Mouse (Mus musculus) embryonic stem cell, embryonic (primary cell): Measurements from ENCODE around the gene Vamp1.

Source experiments
- CTCF ChIA-PET, 4 experiments: fragments of 300-600 bp in 2 of 4; fragments of 350-600 bp in 2 of 4; sonication (Branson Sonifier 250); formaldehyde crosslinking; loops; one replicate each; lab custom pipeline; 2022; ENCODE audit warnings: inconsistent platforms in 2 of 4; lab: Charles Lee
- POLR2A ChIA-PET, 4 experiments: fragments of 300-600 bp in 2 of 4; fragments of 350-600 bp in 2 of 4; sonication (Branson Sonifier 250); formaldehyde crosslinking; loops; one replicate each; lab custom pipeline; 2022; ENCODE audit warnings: antibody characterized with exemption in 4 of 4, inconsistent platforms in 1 of 4; lab: Charles Lee

Gene Vamp1

DNA sequence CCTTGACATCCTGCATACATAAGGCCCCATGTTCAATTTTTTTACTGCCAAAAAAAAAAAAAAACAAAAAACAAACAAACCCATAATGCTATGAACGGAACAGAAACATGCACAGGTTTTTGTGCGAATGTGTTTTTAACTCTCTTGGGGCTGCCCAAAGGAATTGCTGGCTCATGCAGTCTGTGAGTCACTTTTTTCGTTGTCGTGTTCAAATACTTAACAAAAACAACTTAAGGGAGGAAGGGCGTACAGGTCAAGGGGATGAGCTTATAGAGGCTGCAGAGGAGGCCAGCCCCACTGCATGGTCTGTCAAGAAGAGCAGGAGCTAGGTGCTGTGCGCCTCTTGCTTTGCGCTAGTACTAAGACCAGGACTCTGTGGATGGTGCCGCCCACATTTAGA, 37.4 kb downstream of the Vamp1 start:
- ChIA-PET POLR2A (interaction anchor here in 3 of 4 experiments (0.5 to 1.0 kb wide), 3 partner anchors 24 to 139 kb away, joined by 3 to 6 read pairs (median 4); no protein-coding TSS in a partner anchor), CTCF (interaction anchor here in 2 of 4 experiments (0.5 to 0.7 kb wide), 3 partner anchors 14 to 16 kb away, joined by 3 to 7 read pairs (median 3); no protein-coding TSS in a partner anchor)

DNA sequence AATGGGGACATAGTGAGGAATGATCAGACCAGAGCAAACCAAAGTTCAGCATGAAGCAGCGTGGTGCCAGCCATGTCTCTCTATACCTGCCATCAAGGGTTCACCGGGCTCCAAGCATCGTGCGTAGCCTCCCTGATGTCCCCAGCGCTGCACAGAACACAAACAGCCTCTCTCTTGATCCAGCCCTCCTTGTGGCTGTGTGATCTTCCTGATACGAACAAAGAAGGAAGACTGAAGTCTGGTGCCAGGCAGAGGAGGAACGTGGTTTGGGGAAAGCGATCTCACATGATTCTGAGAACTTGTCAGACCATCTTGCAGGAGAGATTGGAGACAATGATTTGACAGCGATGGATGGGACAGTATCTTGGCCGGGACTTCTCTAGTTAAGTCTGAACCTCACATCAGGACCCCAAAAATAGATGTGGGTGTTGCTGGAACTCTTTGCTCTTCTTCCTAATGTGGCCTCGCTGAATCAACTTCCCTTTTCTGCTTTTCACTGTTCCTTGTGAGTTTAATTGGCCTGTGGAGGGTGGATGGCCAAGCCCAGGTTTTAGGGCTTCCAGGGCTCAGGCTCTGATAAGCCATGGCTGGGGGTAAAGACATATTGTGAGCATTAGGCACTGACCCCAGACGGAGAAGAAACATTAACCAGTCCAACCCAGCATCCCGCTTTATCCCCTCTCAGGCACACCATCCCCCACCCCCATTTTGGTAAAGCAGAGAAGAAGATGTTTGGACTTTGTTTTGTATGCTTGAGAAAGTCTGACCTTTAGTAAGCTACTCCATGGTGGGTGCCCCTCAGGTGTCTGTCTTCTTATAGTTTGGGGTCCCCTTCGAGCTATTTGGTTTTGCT, 38.7 kb downstream of the Vamp1 start:
- ChIA-PET POLR2A (interaction anchor here in 3 of 4 experiments (0.6 to 1.2 kb wide), 6 partner anchors 88 to 160 kb away, joined by 3 to 4 read pairs (median 4); no protein-coding TSS in a partner anchor), CTCF (no interaction called here)

DNA sequence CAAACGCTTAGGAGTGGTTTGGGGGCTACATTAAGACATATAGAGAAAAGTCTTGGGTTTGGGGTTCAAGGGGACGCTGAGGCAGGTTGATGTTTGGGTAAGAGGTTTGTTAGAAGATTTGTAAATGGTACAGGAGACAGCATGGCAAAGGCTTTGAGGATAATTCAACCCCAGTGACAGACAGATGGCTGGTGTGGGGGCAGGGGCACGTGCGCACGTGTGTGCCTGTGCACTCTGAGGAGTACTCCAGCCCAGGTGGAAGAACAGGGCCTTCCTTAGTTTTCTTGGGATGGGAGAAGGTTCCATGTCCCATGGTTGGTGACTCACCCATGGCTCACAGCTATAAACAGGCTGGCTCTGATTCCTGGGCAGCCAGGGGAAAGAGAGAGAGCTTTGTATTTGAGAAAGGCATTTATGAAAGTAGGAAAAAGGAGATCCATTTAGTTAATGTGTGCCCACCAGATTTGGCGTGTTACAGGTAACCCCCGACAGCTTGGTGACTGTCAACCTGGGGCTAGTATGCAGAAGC, 40.2 kb downstream of the Vamp1 start:
- CTCF ChIA-PET: interaction anchor here in 2 of 4 experiments (0.7 to 1.4 kb wide), 2 partner anchors 90 to 93 kb away, joined by 3 read pairs; no protein-coding TSS in a partner anchor

DNA sequence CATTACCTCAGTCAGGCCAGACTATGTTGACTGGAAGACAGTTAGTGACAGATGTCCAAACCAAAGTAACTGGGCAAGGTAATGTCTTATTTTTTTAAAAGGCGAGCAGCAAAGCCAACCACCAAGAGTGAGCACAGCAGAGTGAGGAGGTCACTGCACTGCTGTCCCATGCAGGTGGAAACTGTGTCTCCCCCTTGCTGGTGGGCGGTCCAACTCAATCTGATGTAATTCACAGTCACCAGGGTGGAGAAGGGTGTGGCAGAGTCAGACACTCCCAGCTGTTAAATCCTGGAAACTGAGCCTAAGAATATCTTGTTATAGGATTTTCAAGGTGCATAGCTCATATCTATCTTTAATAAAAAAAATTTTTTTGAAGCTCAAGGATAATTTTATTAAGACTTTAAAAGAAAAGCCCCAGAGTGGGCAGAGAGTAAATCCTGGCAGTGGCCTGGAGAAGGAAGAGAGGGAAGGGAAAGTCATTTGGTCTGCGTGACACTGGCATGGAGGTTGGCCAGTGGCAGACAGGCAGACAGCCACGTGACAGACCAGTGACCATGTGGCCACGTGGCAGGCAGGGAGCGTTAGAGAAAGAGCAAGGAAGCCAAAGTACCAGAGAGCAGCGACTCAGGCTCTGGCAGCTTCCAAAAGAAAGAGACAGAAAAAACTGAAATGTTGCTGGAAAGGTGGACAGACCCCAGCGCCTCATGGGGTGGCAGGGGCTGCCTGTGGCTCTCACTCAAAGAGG, 41.0 kb downstream of the Vamp1 start:
- POLR2A ChIA-PET: interaction anchor here in 3 of 4 experiments (0.6 to 2.6 kb wide), 22 partner anchors 11 to 282 kb away, joined by 3 to 22 read pairs (median 3); partner anchors contain the start of genes Cd27 (in 1 of the 3), Mrpl51 (in 1 of the 3), Ncapd2 (in 1 of the 3) and Tapbpl (in 1 of the 3)

More for the DNA sequence above, 40.2 kb downstream of the Vamp1 start:
- POLR2A ChIA-PET: interaction anchor here in 3 of 4 experiments (0.7 to 2.6 kb wide), 16 partner anchors 10 to 283 kb away, joined by 3 to 22 read pairs (median 4); partner anchors contain the start of genes Cd27 (in 1 of the 3), Mrpl51 (in 1 of the 3), Ncapd2 (in 1 of the 3) and Tapbpl (in 1 of the 3)

DNA sequence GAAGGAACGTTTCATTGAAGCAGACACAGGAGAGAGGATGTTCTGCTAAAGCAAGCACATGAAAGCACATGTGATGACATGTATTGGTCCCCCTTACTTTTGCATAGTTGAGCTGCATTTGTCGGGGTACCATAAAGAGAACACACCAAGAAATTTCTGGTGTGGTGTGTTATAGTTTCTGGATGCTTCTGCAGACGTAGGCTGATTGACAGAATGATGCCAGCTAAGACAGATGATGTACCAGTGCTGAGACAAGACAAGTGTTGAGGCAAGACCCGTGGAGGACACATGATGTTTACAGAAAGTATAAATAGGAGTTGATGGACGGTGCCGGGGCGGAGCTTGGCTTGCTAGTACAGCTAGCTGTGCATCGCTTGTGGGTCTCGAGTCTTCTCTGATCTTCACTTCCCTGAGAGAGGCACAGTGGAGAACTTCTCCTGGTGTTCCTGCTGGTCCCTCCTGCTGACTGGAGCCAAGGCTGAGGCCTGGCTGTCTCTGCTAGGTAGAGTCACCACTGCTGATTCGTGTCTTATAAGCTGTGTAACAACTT, 44.7 kb downstream of the Vamp1 start:
- ChIA-PET CTCF (interaction anchor here in 2 of 4 experiments (0.6 to 0.7 kb wide), 3 partner anchors 28 to 55 kb away, joined by 3 to 8 read pairs (median 4); partner anchors contain the start of gene Tapbpl (in 1 of the 2)), POLR2A (interaction anchor here in 3 of 4 experiments (0.5 to 2.2 kb wide), 13 partner anchors 19 to 568 kb away, joined by 3 to 11 read pairs (median 4); partner anchors contain the start of genes Mrpl51 (in 1 of the 3) and Ncapd2 (in 1 of the 3))

More for the DNA sequence above, 41.0 kb downstream of the Vamp1 start:
- CTCF ChIA-PET: interaction anchor here in 2 of 4 experiments (0.7 to 1.4 kb wide), 2 partner anchors 91 to 94 kb away, joined by 3 read pairs; no protein-coding TSS in a partner anchor

DNA sequence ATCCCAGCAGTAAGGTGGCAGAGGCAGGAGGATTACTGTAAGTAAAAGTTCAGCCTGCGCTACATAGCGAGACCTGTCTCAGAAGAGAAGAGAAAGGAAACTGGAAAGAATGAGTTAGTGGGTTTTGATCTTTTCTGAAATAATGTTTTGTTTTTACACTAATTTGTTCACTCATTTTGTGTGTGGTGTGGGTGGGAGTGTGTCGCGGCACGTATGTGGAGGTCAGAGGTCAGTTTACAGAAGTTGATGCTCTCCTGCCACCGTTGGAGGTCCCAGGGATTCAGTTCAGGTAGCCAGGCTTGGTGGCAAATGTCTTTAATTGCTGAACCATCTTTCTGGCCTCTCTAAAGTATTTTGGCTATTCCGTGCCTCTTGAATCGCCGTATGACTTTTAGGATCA, 48.9 kb downstream of the Vamp1 start:
- ChIA-PET POLR2A (no interaction called here), CTCF (no interaction called here)

DNA sequence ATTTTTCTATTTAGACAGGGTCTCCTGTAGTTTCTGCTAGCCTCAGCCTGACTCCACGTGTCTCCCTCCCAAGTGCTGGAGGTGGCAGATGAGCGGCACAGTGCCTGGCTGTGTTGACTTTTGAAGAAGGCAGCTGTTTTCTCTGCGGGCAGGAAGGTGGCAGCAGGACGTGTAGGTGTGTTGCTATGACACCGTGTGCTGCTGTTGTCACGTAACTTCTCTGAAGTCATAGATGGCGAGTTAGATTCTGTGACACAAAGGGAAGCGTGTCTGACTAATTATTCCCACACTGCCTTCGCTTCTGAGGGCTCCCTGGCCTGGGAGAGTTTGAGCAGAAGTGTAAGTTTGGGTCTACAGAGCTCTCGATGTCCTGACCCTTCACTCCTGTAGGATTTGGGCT, 49.9 kb downstream of the Vamp1 start:
- ChIA-PET CTCF (interaction anchor here in 1 of 4 experiments (1.0 to 1.4 kb wide), 2 partner anchors 32 to 418 kb away, joined by 3 read pairs; no protein-coding TSS in a partner anchor), POLR2A (interaction anchor here in 2 of 4 experiments (1.3 to 2.5 kb wide), 2 partner anchors 99 to 100 kb away, joined by 3 to 6 read pairs; no protein-coding TSS in a partner anchor)

DNA sequence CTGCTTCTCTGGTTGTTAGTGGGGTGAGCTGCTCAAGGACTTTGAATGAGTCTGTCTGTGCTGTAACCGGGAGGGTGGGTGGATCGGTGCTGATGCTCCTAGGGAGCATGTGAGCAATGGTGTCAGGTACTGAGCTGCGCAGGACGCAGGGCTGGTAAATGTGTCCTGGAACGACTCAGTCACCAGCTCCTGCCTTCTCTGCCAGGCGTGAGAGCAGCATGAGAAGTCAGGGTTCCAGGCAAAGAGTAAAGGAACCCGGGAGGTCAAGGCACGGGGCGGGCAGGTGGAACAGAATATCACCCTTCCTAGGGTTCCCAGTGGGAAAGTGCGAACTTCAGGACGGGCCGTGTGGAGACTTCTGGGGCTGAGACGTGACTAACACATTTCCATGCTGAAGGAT, 50.7 kb downstream of the Vamp1 start:
- CTCF ChIA-PET: interaction anchor here in 3 of 4 experiments (0.8 to 1.4 kb wide), 5 partner anchors 9 to 101 kb away, joined by 3 to 5 read pairs (median 4); no protein-coding TSS in a partner anchor
- POLR2A ChIA-PET: interaction anchor here (0.5 to 2.5 kb wide), 10 partner anchors 19 to 127 kb away, joined by 3 to 6 read pairs (median 3); partner anchors contain the start of genes Mrpl51 (in 1 of the 4) and Ncapd2 (in 1 of the 4)

DNA sequence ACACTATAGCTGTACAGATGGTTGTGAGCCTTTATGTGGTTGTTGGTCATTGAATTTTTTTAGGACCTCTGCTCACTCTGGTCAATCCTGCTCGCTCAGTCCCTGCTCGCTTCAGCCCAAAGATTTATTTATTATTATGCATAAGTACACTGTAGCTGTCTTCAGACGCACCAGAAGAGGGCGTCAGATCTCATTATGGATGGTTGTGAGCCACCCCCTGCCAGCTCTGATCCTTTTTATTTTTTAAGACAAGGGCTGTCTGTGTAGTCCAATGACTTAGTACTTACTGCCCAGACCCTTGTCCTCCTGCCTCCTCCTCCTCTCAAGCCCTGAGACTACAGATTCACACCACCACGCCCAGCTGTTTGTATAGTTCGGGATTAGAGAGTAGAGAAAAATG, 51.2 kb downstream of the Vamp1 start:
- ChIA-PET CTCF (interaction anchor here (0.6 to 1.4 kb wide), 7 partner anchors 9 to 155 kb away, joined by 3 to 5 read pairs (median 3); no protein-coding TSS in a partner anchor), POLR2A (interaction anchor here (0.6 to 2.5 kb wide), 9 partner anchors 36 to 178 kb away, joined by 3 to 6 read pairs (median 3); partner anchors contain the start of genes Mrpl51 (in 1 of the 4) and Ncapd2 (in 1 of the 4))

DNA sequence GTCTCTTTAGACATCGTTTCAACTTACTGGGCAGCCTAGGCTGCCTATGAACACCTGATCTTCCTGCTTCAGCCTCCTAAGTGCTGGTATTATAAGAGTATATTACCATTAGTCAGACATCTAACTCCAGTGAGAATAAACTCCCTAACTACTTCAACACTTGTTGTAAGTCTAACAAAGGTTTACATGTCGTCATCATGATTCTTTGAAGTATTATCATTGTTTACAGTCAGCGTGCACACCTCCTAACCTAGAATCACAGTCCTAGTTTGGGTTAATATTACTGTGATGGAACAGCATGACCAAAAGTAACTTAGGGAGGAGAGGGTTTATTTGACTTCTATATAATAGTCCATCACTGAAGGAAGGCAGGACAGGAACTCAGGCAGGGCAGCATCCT, 52.1 kb downstream of the Vamp1 start:
- ChIA-PET POLR2A (interaction anchor here (0.9 to 2.5 kb wide), 8 partner anchors 76 to 106 kb away, joined by 3 to 9 read pairs (median 4); partner anchors contain the start of genes Gapdh (in 1 of the 4), Mrpl51 (in 1 of the 4) and Ncapd2 (in 1 of the 4)), CTCF (interaction anchor here in 1 of 4 experiments (1.4 kb wide), 1 partner anchor 102 kb away, joined by 5 read pairs; no protein-coding TSS in a partner anchor)

DNA sequence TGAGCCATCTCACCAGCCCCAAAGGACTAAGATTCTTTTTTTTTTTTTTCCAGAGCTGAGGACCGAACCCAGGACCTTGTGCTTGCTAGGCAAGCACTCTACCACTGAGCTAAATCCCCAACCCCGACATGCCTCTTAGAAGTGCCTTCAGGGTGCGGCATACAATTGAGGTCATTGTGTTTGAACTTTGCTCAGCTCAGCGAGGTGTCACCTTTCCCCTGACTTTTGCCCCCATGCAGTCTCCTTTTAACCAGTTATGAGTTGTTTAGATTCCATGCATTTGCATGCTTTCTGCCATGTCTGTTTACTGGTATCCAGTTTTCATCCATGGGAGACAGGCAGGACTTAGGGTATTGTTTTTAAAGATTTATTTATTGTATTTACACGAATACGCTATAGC, 53.4 kb downstream of the Vamp1 start:
- CTCF ChIA-PET: interaction anchor here in 3 of 4 experiments (0.6 to 1.9 kb wide), 4 partner anchors 16 to 115 kb away, joined by 3 to 6 read pairs (median 3); no protein-coding TSS in a partner anchor
- POLR2A ChIA-PET: interaction anchor here (0.5 to 4.4 kb wide), 13 partner anchors 11 to 1203 kb away, joined by 3 to 23 read pairs (median 3); partner anchors contain the start of genes Gapdh (in 1 of the 4) and Vamp1 (in 1 of the 4)

DNA sequence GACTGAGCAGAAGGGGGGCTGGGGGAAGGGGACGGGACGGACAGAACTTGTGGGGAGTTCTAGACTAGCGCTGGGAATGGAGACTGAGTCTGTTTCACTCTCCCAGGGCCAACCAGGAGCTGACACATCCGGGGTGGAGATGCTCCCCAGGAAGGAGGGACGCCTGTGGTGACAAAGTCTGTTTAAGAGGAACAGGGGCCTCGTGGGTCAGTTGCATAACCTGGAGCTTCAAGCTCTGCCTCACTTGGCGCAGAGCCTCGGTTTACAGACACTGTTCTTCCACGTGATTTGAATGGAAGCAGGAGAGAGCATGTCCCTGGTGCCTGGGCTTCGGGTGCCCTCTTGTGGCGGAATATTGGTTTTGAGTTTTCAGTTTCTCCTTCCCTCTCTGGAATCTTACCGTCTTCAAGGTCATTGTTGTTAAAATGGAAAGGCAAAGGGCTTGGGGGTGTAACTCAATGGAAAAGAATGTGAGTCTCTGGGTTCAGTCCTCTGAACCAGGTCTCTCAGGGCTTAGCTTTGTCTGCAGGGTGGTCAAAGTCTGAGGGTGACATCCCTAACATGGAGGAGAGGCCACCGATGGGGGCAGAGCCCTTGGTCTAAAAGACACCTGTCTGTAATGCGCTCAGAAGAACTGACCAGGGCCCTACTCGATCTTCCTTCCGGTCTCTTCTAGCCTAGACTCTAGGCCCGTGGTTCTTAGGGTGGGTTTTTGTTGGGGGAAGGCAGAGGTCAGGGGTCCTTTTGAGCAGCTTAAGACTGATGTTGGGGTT, 56.3 kb downstream of the Vamp1 start:
- ChIA-PET CTCF (interaction anchor here (0.5 to 2.5 kb wide), 24 partner anchors 13 to 490 kb away, joined by 3 to 11 read pairs (median 4); partner anchors contain the start of genes Gapdh (in 1 of the 4), Tapbpl (in 1 of the 4), Tuba3a (in 1 of the 4) and Vamp1 (in 1 of the 4)), POLR2A (interaction anchor here (0.6 to 4.4 kb wide), 23 partner anchors 10 to 331 kb away, joined by 3 to 23 read pairs (median 4); partner anchors contain the start of genes Gapdh (in 1 of the 4), Mrpl51 (in 1 of the 4), Ncapd2 (in 1 of the 4) and Tapbpl (in 1 of the 4))

DNA sequence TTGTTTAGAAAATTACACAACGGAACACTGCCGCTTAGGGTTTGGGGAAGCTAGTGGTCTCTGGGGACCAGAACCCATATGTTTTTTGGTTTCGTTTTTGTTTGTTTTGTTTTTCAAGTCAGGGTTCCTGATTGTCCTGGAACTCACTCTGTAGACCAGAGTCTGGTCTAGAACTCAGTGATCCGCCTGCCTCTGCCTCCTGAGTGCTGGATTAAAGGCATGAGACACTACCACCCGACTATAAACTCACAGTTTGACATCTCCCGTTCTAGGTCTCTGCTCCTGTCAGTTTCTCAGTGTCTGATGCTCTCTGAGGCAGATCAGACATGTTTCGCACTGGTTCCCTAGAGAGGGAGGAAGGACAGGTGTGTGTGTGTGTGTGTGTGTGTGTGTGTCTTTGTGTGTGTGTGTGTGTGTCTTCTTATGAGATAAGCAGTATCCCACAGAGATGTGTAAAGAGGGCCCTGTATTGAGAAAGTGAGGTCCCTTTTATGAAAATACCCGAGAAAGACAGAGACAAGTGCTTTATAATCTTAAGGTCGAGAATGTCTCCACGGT, 57.0 kb downstream of the Vamp1 start:
- POLR2A ChIA-PET: interaction anchor here in 3 of 4 experiments (0.6 to 4.4 kb wide), 13 partner anchors 9 to 389 kb away, joined by 3 to 23 read pairs (median 4); partner anchors contain the start of genes Mrpl51 (in 1 of the 3), Ncapd2 (in 1 of the 3) and Tapbpl (in 1 of the 3)
- CTCF ChIA-PET: interaction anchor here in 3 of 4 experiments (0.6 to 2.0 kb wide), 9 partner anchors 15 to 491 kb away, joined by 3 to 11 read pairs (median 4); partner anchors contain the start of gene Gapdh (in 1 of the 3)

DNA sequence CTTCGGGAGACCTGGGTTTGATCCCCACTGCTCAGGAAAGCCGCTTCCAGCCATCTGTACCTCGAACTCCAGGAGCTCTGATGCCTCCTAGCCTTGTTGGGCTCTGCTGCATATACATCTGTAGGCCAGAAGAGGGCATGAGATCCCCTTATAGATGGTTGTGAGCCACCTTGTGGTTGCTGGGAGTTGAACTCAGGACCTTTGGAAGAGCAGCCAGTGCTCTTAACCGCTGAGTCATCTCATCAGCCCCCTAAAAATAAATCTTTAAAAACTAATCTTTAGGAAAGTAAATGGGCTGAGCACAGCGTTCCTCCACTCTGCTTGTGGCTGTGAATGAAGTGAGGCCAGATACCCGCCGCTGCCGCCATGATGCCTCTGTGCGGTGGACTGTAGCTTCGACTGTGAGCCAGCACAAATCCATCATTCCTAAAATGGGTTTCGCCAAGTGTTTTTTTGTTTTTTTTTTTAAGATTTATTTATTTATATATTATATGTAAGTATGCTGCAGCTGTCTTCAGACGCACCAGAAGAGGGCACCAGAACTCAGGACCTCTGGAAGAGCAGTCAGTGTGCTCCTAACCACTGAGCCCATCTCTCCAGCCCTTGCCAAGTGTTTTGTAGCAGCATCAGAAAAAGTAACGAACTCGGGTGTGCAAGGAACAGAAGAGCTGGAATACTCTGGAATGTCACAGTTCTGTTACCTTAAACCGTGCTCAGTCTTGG, 59.7 kb downstream of the Vamp1 start:
- ChIA-PET POLR2A (interaction anchor here in 3 of 4 experiments (0.7 to 2.2 kb wide), 13 partner anchors 10 to 344 kb away, joined by 3 to 7 read pairs (median 3); partner anchors contain the start of genes Mrpl51 (in 2 of the 3), Ncapd2 (in 2 of the 3), Mlf2 (in 1 of the 3) and Vamp1 (in 1 of the 3)), CTCF (interaction anchor here (0.5 to 3.3 kb wide), 79 partner anchors 9 to 893 kb away, joined by 3 to 30 read pairs (median 4); partner anchors contain the start of genes Tuba3a (in 2 of the 4), Lag3 (in 1 of the 4), Lpar5 (in 1 of the 4) and P3h3 (in 1 of the 4))
